Mouse (Mus musculus): ENCODE measurements around the gene Mapk1ip1.
A peak's percentile ranks its signal among the peaks of the same experiment; 100 is the strongest.

The Mapk1ip1 gene

DNA sequence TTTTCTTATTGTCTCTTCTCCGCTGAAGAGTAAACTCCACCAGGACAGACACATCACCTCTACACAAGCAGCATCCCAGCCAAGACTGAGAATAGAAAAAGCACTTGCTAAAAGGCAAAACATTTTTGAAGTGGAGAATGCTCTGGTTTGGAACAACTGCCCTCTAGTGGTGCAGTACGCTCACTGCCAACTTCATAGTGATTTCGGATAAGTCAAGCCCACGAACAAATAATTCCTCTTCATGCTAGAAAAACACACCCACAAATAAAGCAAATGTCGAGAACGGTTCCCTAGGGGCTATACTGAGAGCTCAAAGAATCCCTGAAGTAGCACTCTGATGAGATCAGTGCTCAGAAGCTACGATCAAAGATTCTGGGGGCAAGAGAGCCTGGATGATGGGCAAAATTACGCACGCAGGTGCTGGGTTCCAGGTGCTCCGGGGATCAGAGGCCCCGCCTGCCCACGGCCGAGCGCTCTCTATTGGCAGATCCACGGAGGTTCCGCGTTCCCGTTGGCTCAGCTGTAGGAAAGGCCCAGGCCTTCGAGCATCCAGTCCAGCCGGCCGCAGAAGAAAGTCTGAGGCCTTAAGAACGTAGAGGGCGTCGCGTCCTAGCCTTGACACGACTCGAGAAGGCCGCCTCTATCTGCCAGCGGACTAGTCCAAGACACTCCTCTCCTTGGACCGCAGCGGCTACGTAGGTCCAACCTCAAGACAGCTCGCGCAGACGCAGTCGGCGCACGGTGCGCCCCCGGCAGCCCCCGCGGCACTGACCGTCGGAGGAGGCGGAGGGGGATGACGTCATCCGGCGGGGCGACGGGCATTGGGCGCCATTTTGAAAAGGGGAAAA lies at the start of gene Mapk1ip1, which contains the start of gene Ppp2r2d:
TSS of gene Mapk1ip1 (minus strand) at position 730 of the 848 bp plus-strand sequence.
TSS of gene Ppp2r2d (plus strand) at position 536 of the 848 bp plus-strand sequence.
- DNase-seq = peak; percentile 95

DNA sequence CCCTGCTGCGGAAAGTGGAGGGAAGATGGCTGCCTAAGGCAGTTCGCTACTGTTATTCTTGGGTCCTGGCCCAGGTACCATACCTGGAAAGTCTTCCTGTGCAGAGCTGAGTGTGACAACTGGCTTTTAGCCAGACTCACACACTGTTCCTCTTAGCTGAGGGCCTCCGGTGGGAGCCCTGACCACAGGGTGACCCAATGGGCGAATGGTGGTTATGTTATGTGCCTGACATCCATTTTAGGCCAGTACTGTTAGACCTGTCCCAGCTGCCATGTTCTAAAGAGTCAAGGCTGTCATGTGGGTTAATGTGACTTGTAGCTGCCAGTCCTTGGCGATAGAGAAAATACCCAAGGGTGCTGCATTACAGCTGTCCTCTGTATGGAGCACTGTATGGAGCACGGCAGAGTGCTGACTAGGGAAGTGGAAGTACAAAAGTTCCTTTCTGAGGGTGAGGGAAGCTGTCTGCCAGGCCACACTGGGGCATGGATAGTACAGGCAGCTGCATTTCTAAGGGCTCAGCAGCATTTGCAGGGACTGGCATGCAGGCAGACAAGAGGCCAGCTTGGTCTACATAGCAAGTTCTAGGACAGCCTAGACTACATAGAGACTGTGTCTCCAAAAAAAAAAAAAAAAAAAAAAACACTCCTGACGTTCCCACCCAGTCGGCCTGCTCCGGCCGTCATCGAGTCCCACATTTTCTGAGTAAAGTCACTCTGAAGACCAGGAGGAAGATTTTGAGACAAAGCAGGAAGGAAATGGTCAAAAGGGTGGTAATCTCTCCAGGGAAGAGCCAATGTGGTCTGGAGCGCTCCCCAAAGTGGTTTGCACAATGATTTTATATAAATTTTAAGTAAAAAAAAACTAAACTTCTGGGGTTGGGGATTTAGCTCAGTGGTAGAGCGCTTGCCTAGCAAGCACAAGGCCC lies 39.6 kb upstream of the Mapk1ip1 start:
- DNase-seq = no peak

DNA sequence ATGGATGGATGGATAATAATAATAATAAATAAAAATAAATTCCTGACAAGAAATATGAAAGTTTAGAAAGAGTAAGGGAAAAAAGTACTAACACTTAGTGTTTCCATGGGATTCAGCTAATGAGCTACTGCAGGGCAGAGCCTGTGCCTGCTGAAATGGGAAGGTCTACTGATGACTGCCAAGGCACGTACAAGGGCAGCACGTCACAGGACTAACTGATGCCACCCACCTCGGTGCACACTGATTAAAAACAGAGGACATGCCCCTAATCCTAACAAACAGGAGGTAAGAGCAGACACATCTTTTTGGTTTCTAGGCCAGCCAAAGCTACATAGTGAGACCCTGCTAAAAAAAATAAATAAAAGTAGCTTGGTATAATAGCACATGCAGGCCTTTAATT lies 37.7 kb upstream of the Mapk1ip1 start:
- DNase-seq = no peak

DNA sequence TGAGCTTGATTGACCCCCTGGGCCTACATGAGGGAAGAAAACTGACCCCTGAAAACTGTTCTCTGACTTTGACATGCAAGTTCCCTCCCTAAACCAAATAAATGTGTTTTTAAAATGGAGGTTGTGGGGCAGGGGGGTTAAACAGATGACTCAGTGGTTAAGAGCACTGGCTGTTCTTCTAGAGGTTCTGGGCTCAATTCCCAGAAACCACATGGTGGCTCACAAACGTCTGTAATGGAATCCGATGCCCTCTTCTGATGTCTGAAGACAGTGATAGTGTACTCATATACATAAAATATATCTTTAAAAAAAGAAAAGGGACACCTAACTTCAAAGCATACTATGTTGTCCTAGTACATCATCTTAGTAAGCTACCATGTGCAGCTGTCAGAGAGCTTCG lies 29.0 kb upstream of the Mapk1ip1 start:
- no peak for DNase-seq

DNA sequence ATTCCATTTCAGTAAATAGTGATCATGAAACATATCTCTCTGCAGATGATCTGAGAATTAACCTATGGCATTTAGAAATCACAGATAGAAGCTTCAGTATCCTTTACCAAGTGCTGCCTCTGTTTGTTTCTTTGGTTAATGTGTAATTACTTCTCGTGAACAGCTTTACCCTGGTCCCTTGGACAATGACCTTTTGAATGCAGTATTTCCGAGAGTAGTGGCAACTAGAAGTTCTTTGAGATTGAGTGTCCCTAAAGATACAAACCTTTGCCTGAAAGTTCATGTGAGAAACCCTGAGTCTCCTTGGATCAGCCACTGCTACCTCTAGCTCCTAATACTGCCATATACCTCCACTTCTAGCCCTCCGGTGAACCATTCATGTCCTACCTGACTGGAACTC lies 26.9 kb upstream of the Mapk1ip1 start:
- DNase-seq = no peak

DNA sequence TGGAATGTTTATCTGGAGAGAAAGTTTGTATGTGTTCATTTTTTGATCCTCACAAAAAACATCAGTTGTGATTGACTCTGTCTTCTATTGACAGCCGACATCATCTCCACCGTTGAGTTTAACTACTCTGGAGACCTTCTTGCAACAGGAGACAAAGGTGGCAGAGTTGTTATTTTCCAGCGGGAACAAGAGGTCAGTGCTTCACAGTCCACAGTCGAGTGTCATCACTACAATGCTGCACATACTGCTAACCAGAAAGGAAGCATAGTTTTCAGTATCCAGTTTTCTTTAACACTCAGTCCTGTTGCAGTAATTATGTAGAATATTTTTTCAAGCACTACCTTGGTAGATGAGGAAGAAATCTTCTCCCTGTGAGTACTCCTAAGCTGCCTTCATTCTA lies 22.2 kb upstream of the Mapk1ip1 start:
- no peak for DNase-seq

DNA sequence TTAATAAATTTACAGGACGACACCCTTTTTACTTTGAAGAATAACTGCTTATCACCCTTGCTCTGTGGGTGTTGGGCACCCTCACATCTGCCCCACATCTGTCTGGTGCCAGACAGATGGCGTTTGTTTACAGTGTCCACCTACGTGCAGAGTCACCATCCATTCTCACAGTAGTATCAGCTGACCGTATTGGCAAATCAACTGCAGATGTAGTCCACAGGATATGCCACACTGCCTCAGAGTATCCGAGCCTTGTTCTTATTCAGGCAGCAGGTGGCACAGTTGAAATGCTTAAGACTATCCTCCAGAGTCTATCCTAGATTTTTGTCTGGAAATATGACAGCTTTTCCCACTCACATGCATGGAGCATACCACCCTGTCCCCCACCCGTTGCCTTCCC lies 21.2 kb upstream of the Mapk1ip1 start:
- no peak for DNase-seq

DNA sequence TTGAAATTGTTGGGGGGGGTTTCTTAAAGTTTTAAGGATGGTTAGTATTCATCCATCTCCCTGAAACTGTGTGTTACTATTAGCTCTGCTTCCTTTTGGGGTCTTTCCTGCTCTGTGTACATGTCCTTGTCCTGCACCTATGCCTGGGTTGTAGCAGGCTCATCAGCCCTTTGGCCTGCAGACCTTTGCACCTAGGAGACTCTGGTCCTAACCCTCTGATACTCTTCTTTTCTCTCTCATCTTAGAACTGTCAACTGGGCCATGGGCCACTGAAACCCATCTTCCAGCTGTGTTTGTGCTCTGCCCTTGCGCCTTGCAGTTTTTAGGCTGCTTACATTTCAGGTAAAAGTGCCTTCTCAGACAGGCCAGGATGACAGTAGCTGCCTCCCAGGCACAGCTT lies 18.7 kb upstream of the Mapk1ip1 start:
- DNase-seq = no peak

DNA sequence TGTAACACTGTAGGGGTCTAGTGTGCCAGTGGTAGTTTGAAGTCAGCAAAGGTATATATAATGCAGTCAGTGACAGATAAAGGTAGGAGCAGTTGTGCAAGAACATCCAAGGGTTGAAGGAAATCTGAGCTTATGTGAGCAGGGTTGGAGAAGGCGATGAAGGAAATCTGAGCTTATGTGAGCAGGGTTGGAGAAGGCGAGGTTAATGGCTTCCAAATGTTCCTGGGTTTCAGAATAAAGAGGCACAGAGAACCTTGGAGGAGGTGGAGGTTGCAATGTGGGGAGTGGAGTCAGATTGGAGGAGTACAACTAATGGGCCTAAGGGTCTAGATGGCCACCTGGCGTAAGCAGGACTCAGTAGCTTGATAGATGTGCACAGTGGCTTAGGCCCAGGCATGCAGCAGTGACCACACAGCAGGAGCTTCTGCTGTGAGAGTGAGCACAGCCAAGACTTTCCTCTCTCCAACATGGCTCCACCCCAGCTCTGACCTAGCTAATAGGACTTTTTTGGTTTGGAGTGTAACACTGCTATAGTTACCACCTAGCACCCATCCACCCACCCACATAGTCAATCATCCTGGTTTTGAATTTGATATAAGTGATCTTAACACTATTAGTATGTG lies 18.0 kb upstream of the Mapk1ip1 start:
- DNase-seq = no peak

DNA sequence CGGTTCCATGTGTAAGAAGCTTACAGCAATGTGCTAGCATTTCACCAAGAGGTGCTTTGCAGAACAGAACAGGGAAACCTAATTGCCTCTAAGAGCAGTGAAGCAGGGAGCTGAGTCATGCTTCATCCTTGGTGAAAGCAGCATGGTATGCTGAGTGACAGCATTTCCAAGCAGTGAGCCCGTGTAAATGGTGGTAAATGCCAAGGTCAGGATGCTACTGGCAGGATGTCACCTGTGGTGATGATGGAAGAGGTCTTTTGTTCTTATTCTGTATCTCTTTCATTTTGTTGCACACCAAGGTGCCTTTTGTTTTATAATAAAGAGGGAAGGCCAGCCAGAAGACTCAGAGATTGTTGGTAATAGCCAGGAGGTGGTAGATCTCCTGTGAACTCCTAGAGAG lies 10.6 kb upstream of the Mapk1ip1 start:
- no peak for DNase-seq

DNA sequence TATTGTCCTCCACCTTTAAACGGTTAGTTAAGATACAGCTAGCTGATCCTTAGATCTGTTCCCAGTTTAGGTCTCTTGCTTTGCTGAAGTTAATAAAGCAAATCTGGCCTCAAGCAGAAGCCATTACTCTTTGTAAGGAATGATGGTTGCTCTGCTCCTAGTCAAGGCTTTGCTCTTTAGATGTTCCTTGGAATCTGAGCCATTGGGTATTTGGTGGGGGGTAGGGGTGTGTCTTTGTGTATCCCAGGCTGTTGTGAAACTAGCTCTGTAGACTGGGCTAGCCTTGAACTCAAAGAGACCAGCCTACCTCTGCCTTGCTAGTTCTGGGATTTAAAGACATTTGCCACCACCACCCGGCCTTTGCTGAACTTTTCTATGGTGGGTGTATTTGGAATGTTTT lies 8.1 kb upstream of the Mapk1ip1 start:
- DNase-seq = no peak

DNA sequence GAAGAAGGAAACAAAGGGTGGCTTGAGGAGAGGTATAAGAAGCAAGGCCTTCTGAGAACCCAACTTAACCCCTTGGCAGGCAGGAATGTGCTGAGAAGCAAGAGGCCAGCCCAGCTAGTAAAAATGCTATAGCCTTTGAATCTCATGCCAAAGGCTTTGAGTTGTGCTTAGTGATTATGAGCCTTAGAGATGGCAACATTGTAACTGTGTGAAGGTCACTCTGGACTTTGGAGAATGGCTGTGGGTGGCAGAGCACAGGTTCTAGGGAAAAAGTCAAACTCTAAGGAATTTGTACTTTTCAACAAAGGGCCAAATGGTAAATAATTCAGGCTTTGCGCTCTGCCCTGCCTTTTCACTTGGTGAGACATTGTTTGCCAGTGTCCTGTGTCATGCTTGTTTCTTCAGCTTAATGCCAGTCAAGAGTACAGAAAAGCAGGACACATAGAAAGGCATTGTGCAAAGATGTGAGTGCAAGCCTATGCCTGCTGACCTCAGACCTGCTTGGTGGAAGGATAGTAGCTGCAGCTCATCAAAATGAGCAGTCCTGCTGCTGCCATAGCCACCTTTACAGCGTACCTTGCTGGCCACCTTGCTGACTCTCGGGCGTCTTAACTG lies 7.5 kb upstream of the Mapk1ip1 start:
- no peak for DNase-seq

DNA sequence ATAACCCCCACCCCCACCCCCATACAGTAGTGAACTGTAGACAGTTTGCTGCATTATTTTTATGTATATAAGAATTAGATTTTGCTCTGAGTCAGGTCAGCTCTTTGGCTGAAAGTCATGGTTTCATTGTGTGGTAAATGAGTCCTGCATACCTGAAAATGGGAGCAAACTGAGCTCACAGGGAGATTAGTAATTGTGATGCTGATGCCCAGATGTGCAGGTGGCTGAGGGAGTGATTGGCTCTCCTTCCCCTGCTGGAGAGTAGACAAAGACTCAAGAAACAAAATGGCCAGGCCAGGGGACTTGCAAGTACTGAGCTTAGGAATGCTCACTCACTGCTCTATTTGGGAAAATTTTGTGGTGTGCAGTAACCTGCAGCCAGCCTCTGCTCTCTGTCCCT lies 4.0 kb upstream of the Mapk1ip1 start:
- no peak for DNase-seq

DNA sequence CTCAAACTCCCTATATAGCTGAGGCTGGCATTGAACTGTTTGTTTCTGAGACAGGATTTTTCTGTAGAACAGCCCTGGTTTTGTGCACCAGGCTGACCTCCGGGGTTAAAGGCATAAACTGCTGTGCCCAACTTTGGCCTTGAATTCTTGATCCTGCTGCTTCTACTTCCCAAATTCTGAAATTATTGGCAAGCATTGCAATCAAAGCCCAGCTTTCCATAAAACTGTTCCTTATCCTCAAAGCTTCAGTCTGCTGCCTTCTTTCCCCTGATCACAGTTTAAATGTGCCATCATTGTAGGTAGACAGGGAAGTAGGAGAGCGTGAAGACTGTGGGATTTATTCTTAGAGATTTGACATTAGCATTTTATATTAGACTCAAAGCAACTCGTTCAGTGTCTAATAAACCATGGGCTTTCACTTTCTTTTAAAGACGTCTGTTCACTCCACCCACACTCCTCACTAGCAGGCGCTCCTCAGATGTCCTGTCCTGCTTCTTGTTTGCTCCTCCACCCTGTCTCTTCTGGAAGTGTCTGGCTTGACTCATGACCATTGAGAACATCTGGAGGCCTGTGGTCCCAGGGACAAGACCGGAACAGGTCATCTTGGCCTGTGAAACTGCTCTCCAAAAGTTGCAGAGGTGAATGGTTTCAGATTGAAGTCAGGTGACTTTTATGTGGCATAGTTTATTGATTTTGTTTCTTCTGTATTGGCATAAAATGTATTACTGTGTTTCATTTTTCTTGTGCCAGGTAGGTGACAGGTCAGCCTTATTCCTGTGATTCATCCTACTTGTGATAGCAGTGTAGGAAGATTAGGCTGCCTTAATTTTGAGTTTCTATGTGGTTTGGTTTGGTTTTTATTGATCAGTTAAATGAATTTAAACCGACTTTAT lies 2.2 kb upstream of the Mapk1ip1 start:
- DNase-seq = no peak

DNA sequence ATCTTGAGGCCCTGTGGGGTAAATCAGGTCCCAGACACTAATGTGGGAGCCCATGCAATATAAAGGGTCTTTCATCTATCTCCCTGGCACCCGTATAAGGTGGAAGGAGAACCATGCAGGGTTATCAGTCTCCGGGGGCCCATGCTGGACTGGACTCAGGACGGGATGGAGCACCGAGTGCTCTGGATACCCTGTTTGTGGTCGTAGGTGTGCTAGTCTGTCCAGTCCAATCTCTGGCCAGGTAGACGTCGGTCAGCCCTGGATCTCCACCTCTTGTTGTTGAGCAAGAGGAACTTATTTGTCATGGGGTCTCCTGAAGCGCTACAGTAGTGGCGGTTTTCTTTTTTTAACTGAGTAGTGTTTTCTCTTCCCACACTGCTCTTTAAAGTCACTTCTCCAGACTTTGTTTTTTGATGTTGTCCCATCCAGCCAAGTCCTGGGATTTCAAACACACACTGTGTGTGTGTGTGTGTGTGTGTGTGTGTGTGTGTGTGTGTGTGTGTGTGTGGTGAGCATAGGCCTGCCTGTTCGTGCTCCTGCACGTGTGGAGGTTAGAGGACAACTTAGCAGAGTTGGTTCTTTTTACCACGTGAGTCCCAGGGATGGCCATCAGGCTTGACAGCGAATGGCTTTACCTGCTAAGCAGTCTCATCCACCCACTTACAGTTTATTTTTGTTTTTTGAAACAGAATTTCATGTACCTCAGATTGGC lies 1.4 kb upstream of the Mapk1ip1 start:
- peak; percentile 20 for DNase-seq

DNA sequence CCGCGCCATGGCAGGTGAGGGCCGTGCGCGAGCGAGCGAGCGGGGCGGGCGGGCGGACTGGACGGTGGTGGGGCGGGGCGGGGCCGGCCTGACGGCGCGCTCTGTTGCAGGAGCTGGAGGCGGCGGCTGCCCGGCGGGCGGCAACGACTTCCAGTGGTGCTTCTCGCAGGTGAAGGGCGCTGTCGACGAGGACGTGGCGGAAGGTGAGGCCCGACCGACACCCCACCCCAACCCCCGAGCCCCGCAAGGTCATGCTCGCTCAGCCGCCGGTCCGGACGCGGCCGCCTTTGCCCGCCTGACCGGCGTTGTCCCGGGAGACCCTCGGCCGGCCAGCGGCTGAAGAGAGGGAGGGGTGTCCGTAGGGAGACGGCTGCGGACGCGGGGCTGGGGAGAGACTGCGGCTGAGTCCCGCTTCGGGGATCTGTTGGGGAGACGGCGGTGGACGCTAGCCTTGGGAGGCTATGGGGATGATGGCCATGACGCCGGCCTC lies 474 bp upstream of the Mapk1ip1 start:
- peak; percentile 86 for DNase-seq

DNA sequence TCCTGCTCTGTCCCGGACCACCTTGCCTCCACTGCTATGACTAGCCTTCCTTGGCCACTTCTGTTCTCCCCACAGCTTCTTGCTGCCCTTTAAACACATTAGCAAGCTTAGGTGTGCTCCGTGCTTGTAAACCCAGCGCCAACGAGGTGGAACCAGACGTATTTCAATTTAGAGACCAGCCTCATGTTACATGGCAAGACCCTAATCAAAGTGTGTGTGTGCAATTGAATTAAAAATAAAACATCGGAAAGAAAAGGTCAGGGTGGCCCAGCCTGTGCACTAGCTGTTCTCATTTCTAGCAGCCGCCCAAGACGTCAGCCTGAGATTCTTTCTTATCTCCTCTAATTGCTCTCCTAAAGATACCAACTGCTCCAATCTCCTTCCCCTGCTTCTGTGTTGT lies 962 bp downstream of the Mapk1ip1 start:
- no peak for DNase-seq

DNA sequence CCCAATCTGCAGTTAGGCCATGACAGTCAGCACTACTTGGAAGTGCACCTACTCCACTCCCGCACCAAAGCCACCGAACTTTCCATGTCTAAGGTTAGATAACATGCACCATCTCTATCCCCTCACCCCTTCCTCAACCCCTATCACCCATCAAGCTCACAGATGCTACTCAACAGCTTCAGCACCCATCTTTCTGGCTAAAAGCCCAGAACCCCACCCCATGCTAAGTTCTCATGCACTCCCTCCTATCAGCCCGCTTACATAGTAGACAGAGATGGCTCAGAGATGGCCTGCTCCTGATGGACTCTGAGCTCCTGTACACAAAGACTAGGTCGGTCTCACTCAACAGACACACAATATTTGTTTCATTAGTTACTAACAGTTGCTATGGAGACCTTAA lies 2.7 kb downstream of the Mapk1ip1 start:
- no peak for DNase-seq

DNA sequence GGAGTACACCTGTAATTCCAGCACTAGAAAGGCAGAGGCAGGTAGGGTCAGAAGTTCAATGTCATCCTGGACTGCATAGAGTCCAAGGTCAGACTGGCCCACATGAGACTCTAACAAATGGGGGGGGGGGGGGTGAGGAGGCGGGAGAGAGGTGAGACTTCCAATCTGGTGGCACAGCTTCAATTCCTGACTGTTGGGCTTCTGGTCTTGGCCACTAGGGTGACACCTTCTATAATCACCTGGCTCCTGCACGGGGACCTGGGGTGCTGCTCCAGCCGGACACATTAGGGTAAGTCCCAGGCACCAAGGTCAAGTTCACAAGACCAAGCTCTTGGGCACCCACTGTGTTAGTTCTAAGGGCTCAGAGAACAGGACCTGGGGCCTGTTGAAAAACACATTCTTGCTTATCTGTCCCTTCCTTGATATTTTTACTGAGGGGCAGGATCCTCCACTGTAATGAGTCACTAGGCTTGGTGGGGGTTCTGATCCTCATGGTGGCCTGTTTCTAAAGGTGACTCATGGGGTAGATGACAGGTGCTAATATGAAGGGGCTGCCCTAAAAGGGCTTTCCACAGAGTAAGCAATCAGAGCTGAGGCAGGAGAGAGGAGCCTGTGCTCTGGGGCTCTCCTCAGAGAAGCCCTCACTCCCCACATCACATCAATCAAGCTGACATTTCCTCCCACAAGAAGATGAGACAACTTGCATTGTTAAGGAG lies 4.5 kb downstream of the Mapk1ip1 start:
- DNase-seq = no peak

DNA sequence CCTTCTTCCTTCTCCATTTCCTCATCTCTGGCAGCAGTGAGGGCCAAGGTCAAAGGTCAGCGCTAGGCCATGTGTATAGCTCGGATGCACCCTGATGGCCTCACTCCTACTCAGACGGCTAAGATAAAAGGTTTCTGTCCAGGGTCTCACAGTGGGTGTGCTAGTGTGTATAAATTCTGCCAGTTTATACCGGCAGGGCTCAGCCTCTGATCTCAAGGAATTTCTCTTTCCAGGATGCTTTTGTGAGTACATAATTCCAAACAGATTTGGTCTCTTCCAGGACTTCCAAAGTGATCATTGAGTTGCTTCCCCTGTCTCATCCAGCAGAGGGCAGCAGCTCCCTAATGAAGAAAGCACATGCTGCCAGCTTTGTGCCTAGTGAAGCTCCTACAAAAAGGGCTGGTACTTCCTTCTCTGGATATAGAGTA lies 5.5 kb downstream of the Mapk1ip1 start:
- DNase-seq = peak; percentile 67
